Mouse (Mus musculus) heart, adult 9 months (tissue): Measurements from ENCODE around the gene Specc1.

Source experiments
- DNase-seq, 2 experiments: peaks; one replicate each; pipeline ENCODE4 v3.0.0; 2022; ENCODE audit warnings: low spot score in 2 of 2

The Specc1 gene

DNA sequence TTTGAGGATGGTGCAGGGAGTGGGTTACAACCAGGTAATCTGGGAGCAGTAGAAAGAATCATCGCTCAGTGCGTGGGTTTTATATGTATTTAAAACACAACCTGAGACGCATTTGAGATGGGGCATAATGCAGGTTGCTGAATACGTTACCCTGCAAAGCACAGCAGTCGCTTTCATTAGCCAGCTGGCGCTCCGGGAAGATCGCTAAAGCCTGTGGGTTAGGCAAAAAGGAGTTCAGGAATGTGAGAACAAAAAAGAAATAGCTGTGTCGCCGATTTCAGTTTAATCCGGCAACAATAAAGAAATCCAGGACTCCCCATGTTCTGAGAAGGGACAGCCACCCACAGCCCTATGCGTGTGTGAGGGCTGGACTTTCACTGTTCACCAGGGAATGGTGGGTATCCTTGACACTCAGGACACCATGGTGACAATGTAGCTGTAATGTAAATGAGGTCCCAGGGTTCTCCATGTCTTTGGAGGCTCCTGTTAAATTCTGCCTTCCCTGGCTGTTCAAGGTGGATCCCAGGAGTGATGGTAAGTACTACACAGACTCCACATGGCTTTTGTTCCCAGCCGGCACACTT is 58.6 kb downstream of the Specc1 start:
- no peak for DNase-seq

DNA sequence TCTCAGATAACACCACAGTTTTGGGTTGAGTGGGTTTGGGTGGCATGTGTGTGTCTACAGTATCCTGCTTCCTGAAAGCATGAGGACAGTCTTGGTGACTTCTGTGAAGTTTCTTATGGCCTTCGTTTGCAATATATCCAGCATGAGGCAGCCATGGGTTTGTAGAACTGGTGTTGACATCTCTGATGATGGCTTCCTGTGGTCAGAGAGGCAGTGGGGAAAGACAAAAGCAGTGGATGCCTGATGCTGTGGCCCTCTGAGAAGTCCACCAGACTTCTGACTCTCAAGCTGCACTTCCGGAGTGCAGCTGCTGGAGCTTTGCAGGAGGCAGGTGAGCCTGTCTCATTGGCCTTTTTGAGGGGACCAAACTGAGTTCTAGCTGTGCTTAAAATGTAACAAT is 60.4 kb downstream of the Specc1 start:
- DNase-seq = no peak

DNA sequence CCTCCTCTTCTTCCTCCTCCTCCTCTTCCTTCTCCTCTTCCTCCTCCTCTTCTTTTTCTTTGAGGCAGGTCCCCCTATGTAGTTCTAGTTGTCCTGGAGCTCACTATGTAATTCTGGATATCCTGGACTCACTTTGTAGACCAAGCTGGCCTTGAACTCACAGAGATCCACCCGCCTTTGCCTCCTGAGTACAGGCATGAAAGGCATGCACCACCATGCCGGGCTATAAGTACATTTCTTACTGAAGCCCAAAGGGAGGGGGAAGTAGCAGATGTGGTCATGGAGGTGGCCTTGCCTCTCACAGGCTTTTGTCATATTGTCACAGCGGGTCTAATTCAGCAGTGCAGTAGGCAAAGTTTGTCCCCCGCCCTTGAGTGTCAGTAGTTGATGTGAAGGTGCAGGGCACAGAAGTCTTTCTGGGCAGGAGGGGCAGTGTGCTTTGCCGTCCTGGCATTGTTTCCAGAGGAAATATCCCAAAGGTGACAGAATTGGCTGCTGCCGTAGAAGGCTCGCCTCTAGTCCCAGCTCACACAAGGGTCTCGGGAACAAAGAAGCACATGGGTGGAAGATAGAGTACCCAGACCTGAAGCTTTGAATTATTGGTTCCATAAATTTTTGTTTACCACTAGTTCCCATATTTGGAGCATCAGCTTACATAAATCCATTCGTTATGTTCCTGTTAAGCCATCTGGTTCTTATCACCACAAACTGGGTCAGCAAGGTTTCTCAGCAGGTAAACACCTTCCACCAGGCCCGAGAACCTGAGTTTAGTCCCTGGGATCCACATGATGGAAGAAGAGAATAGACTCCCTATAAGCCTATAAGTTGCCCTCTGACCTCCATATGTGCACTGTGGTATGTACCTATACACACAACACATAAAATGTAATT is 62.0 kb downstream of the Specc1 start:
- DNase-seq = no peak

DNA sequence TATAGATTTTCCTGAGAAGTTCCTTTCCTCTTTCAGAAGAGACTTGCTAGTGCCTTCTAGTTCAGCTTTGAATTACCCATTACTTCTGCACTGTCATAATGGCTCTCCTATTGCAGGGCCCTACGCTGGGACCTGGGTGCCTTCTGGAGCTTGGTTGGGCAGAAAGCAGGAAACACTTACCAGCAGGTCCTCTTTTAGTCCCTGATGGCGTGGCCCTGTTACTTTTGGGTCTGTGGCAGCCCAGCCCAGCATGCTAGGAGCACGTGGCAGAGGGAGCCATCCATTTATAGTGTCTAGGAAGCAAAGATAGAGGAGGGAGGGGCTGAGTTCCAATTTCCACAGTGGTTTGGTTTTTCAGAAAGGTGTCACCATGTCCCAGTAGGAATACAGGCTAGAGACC is 63.3 kb downstream of the Specc1 start:
- DNase-seq = no peak

DNA sequence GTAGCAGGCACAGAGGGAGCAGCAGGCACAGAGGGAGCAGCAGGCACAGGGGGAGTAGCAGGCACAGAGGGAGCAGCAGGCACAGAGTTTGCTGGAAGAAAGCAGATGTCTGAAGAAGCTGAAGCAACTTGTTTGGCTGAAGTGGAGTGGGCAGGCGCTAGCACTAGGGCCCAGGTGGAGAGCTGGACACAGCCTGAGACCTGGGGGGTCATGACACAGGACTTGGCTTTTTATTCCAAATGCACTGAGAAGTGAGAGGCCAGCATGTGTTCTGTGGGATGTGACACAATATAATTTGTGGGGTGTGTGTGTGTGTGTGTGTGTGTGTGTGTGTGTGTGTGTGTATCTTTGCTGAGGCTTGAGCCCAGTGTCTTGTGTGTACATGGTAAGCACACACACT is 64.3 kb downstream of the Specc1 start:
- no peak for DNase-seq

DNA sequence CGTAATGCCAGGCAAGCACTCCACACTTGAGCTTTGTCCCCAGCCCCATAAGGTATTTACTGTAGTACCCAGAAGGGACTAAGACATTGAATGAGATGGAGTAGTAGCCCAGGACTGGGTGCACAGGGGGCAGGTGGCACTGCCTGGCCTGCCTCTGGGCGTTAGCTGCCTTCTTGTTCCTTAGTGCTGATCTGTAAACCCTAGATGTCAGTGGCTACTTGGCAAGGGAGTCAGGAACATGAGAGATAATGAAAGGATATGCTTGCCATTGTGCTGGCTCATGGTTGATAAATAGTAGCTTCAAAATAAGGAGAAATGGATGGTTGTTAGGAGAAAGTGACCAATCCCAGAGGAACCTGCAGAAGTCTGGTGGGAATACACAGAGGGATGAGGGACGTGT is 65.5 kb downstream of the Specc1 start:
- no peak for DNase-seq

DNA sequence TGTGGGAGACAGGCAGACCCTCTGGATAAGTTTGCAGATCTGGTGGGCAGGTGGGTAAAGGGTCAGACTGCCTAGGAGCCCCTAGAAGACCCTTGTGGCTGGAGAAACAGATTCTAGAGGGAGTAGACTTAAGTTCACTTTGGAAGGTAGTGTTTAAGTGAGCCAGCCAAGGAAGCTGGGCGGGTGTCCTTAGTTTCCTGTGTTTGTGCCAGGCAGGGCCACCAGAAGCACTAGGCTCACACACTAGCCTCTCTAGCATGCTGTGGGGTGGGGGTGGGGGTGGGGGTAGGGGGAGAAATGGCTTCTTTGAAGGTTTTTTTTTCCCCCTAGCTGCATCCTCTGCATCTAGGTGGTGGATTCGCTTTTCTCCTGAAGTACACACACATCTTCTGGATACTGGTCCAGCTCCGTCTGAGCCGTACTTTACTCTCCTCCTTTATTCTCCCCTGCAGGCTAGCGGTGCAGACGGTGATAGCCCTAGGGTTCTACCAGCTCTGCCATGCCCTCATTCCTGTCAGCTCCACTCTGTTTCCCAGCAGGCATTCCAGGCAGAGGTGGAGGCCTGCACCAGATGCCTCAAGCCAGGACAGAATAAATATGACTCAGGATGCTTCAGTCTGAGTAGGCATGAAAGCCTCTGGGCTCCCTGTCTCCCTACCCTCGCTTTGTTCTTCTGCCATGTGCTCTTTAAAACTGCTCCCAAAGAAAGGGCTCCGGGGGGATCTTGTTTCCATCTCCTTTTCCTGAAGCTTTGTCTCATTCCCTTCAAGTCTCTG is 66.3 kb downstream of the Specc1 start:
- DNase-seq = no peak

DNA sequence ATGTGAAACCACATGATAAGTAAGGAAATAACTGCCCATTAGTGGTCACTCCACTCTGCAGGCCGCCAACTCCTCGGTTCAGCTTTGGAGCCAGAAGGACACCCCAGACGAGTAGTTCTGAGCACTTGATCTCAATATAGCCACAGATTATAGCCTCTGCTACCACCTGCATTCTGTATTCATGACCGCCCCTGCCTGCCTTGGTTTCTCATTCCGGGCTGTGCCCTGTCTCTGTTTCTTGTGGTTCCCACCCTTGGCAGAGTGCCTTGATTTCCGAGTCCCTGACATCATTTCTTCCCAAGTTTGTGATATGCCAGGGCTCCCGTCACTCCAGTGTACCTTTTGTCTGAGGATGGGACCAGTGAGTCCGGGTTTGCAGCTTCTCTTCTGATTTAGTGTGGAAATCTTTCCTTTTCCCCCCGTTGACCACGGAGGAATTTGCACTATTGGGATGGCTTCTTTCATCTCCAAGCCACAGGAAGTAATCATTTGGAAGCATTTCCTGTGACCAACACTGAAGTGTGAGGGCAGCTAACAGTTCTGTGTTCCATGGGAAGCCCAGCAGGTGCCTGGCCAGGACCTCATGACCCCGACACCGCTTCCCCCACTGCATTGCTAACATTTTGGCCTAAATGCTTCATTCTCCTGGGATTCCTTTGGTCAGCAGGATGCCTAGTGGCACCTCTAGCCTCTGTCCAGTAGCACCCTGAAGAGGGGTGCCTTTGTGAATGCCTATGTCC is 67.1 kb downstream of the Specc1 start:
- peak in 1 of 2 experiments; percentile 17 for DNase-seq

DNA sequence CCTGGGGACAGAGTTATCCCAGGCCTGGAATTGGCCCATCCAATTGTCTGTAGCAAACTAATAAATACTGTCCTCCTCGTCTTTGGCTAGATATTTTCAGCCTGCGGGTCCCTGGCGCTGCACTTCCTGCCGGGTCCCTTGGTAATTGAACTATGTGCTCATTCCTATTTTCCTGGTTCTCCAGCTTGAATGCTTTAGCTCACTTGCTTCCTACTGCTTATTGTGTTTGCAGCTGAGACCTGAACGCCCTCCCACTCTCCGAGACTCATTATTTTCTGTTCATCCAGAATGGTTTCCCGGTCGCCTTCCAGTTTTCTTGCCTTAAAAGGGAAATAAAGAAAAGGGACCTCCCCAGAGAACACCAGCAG is 67.7 kb downstream of the Specc1 start:
- peak; percentile 48 to 68 for DNase-seq

DNA sequence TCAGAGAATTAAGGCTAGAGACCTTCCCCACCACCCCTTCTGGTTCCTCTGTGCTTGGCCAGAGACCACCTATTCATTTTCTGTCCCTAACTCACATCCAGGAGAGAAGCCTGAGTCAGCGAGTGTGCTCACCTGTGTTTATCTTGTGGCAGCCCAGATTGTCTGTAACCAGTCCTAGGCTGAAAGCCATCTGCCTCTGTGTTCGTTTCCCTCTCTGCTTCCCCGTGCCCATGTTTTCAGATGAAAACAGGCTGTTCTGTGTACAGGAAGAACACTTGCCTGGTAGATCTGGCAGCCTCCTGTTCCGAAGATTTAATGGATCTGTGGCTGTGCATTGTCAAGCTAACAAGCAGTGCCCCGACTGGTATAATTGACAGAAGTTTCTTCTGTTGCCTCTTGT is 68.4 kb downstream of the Specc1 start:
- DNase-seq = no peak

DNA sequence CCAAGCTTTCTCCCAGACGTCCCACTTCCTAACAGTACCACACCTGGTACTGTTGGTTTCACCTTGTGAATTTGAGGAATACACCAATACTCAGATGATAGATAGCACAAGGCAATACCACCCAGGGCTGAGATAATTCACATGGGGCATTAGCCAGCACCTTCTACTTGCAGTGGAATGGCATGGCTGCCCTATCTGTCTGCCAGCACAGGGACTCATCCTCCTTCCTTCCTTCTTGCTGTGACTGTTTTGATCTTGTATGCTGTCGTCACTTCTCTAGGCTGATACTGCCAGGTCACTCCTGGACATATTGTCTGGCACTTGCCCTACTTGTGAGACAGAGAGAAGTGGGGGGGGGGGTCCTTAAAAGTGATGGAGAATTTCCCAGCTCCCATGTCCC is 69.2 kb downstream of the Specc1 start:
- DNase-seq = no peak

DNA sequence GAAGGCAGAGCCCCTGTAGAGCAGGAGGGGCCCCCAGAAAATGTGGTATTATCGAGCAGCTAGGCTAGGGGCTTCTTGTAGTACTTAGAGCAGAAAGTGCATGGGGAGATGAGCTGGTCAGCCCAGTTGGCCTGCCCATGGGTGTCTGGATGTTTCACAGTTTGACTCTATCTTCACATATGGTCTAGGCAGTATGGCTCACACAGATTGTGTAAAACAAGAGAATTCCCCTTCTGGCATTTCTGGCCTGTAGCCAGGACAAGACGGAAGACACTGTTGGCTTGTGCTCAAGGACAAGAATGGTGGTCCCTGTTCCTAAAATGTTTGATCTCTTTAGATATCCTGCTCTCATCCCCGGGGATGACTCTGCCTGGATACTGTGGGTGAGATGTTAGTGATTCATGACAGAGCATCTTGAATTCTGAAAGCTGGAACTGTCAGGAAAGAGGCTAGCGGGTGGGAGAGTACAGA is 69.8 kb downstream of the Specc1 start:
- DNase-seq = no peak

DNA sequence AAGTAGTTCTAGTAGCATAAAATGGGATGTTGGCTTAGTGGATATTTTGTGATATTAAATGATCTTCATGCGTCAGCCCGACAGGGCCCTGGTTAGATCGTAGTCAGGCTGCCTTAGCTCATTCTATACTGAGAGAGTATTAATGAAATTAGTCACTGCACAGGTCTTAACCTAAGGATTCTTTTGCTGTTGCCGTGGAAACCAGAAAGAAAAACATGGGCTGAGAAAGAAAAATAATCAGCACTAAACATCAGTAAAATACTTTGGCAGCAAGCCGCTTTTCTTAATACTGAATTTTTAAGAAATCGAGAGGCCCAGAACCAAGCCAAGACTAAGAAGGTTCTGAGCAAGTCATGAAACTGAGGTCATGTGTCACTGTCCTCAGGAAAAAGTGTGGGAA is 70.7 kb downstream of the Specc1 start:
- DNase-seq = no peak

DNA sequence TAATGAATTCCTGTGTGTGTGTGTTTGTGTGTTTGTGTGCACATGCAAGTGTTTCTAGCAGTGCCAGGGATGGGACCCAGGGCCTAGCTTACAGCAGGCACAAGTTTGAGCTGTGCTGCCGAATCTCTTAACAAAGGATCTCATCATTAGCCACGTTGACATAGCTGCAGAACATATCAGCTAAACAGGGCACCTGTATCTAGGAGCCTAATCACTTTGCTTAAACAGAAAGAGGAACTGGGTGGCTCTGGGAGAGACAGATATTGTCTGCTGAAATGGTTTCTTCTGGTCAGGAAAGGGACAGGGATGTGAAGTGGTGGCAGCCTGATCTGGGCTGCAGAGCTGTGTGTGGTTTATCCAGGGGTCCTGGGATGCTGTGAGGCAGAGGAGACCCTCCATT is 71.1 kb downstream of the Specc1 start:
- no peak for DNase-seq

DNA sequence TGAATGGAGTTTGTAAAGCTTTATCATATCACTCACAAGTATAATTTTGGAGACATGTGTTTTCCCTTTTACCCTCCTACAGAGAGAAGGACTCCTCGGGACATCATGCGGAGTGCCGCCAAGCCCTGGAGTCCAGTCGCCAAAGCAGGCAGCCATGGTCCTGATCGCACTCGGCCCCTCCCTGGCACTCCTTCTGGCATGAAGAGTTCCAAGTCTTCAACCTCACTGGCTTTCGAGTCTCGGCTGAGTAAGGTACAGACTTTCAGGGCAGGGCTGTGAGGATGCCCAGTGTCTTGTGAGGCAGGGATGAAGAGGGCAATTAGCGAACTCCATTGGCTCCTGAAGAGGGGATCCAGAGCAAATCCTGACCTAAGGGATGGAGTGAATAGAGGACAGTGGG is 72.6 kb downstream of the Specc1 start:
- no peak for DNase-seq

DNA sequence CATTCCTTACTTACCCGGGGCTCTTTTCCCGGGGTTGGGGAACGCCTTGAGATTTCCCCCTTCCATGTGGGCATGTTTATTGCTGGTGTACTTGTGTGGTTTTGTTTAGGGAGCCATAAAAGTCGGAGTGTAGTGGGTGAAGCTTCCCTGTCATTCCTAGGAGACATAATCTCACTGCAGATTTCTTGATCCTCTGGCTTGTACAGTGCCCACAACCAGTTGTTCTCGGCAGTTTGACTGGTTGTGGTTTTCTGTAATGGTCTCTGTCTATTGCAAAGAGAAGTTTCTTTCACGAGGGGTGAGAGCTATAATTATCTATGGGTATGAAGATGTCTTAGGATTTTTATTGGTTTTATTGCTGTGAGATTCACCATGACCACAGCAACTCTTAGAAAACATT is 78.0 kb downstream of the Specc1 start:
- no peak for DNase-seq

DNA sequence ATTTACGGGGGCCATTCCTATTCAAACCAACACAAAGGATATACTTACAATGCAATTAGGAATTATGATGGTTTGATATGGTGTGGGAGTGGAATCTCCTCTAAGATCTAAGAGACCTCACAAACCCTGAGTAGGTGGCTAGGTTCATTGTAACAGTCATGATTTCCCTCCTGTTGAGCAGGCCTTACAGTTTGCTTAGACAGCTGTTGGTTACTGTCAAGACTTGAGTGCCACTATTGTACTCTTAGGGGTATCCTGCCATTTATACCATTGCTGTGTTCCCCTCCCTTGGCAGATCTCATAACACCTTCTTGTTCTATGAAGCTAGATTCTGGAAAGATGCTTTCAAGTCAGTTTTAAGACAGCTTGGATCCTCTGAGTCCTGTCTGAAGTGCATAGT is 78.7 kb downstream of the Specc1 start:
- no peak for DNase-seq

DNA sequence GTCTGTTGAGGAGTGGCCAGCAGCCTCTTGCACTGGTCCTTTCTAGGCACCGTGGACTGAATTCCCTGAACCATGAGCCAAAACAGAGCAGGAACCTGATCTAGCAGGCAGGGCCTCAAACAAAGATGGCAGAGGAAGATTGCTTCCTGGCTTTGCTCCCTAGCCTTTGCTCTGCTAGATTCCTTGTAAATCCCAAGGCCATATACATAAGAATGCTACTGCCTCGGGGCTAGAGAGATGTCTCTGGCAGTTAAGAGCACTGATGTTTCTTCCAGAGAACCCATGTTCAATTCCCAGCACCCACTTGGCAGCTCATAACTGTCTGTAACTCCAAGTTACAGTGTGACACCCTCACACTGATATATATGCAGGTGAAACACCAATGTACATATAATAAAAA is 83.6 kb downstream of the Specc1 start:
- no peak for DNase-seq

DNA sequence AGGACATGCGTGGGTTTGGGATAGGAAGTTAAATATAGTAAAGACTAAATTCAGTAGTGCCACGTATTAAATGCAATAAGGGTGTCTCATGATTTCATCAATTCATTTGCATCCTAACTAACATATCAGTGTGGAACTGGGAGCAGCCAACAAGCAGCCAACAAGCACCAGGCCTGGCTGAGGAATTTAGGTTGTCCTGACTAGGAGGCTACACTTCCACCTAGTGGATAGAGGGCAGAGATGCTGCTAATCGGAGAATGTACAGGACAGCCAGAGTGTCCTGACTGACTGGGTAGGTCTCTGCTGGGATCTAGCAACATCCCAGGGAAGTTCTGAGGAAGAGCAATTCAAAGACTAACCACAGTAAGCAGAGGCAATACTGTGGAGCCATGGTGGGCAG is 88.1 kb downstream of the Specc1 start:
- DNase-seq = no peak

DNA sequence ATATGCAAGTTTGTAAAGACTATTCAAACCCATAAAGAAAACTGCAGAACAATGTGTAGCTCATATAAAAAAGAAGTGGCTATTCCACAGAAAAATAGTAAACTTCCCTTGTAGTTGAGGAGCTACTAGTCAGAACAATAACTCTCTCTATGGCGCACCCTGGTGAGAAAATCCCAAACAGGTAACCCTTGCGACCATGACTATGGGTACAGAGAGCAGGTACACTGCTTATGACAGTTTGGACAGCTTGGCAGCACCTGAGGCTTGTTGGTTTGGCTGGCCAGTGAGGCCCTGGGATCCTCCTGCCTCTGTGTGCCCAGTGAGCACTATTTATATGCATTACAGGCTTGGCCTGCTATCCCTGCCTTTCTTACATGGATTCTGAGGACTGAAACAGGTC is 89.4 kb downstream of the Specc1 start:
- DNase-seq = no peak

DNA sequence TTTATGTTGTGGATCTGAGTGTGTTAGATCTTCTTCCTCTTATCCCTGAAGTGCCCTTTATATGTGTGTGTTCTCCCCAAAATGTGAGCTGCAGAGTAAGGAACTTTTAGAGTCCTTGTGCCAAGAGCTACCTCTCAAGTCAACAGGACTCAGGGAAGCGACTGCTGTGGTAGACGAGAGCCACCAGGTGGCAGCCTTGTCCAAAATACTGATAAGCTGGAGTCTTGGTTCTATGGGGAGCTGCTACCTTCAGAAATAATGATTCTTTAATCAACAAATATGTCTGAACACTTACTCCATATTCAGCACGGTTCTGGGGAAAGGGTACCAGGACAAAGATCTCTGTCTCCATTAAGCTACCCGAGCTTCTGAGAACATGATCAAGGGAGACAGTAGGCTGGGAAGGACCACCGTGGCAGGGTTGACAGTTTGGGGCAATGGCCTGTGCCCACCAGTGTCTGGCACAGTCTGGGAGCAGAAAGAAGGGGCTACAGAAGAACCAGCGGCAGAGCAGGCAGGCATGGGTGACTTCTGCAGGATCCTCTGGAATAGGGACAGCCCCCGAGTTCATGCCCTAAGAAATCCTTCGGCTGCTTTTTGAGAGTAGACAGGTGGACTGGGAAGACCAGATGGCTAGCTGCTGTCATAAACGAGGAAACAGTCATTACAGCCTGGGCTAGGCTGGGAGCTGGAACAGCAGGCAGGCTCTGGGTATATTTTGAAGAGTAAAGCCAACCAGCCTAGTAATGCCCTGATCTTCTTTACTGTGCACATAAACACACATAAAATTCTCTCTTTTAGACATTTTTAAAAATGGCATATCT is 91.5 kb downstream of the Specc1 start:
- DNase-seq = peak; percentile 10 to 54
